Mouse (Mus musculus): Measurements from ENCODE around the gene Btbd35f4. TPM values are rescaled to one million over a fixed set of nuclear protein-coding genes. Genes with fewer than 3 reads are reported as not detected.
"Not testable (repeated sequence)": the region's sequence is repeated elsewhere in the genome, so short reads cannot be mapped to it uniquely, and the experiment has no call there.

Gene Btbd35f4
- polyA plus RNA-seq (2012; fragmentation: generic; extraction: Trizol): not detected

DNA sequence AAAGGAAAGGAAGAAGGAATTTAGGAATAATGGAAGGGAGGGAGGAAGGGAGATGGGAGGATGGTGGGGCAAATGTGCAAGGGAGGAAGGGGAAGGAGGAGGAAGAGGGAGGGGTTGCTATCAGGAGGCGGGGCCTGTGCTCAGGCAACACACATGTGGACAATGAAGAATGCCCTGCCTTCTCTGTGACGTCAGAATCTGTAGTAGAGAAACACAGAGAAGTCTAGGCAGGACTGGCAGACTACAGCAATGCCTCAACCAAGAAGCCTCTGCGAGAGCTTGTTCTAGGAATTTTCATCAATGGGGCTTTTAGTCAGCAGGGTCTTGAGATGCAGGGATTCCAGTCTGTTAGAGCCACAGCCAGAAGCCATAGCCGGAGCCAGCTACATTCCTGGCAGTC is at the start of gene Btbd35f4:
Gene Btbd35f4, plus strand, starts transcription at position 301 of the 400 bp plus-strand sequence.
- not testable (repeated sequence) for H3K36me3 ChIP-seq (ENCODE audit: control insufficient read depth, insufficient read depth); H3ac ChIP-seq (ENCODE audit: control insufficient read depth, insufficient read length); H3K79me2 ChIP-seq (ENCODE audit: control insufficient read depth, insufficient read depth); H3K27me3 ChIP-seq (ENCODE audit: control insufficient read depth, insufficient read depth, insufficient read length); H3K4me2 ChIP-seq (ENCODE audit: low read depth); H3K4me3 ChIP-seq

DNA sequence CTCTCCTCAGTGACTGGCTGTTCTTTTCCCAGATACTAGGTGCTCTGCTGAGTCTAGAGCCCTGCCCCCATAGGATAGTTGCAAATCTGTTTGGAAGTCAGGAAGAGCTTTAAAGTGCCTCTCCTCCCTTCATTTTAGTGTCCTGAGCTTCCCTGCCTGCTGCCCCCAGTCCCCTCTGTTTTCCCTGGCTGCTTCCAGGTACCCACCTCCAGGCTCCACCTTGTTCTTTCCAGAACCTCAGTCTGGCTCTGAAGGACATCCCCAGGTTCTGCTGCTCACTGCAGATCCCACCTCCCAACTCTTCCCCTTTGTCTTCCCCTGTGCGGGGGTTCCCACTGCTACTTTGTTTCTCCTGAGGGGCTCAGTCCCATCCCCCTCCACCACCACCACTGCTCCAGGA is 39.7 kb downstream of the Btbd35f4 start:
- not testable (repeated sequence) for H3K79me2 ChIP-seq (ENCODE audit: control insufficient read depth, insufficient read depth); H3K36me3 ChIP-seq (ENCODE audit: control insufficient read depth, insufficient read depth); H3K27me3 ChIP-seq (ENCODE audit: control insufficient read depth, insufficient read depth, insufficient read length); H3ac ChIP-seq (ENCODE audit: control insufficient read depth, insufficient read length); H3K4me3 ChIP-seq; H3K4me2 ChIP-seq (ENCODE audit: low read depth)

Other genes with a start within 250 kb of the Btbd35f4 start
- gene Btbd35f27, start 151.6 kb downstream of the Btbd35f4 start, polyA plus RNA-seq (2012; fragmentation: generic; extraction: Trizol): not detected

Data from myocyte (in vitro differentiated cells).